Mouse (Mus musculus) limb, embryonic 11.5 days (tissue): Measurements from ENCODE around the gene Ruvbl2. TPM values are rescaled to one million over a fixed set of nuclear protein-coding genes. Genes with fewer than 3 reads are reported as not detected.
A peak's percentile ranks its signal among the peaks of the same experiment; 100 is the strongest.

ENCODE experiments used
- ATAC-seq: fragments of 200-750 bp; cut with Nextera tagmentation; 2 replicates; pipeline ENCODE4 v1.8.0; 2017; ENCODE audit warnings: low read depth; ENCODE audit not compliant: insufficient number of reproducible peaks, low FRiP score, low TSS enrichment
- DNase-seq: peaks from one replicate; pipeline ENCODE4 v3.0.0-alpha.2; 2015; ENCODE audit warnings: low spot score
- H3K27ac ChIP-seq: fragments of 300-500 bp; sonication (generic); replicated peaks from 2 replicates; pipeline ENCODE4 v1.5.1; 2014; ENCODE audit warnings: low read depth, mild to moderate bottlenecking, low read length
- H3K27me3 ChIP-seq: fragments of 300-500 bp; sonication (generic); 2 replicates; pipeline ENCODE4 v1.6.1; 2014; ENCODE audit warnings: mild to moderate bottlenecking, low read length, mixed read lengths; ENCODE audit not compliant: control insufficient read depth, insufficient read depth
- H3K36me3 ChIP-seq: fragments of 300-500 bp; sonication (generic); 2 replicates; pipeline ENCODE4 v1.6.1; 2014; ENCODE audit warnings: mild to moderate bottlenecking, low read length, moderate library complexity, mixed read lengths; ENCODE audit not compliant: control insufficient read depth, insufficient read depth
- H3K4me1 ChIP-seq: fragments of 300-500 bp; sonication (generic); 2 replicates; pipeline ENCODE4 v1.6.1; 2014; ENCODE audit warnings: low read length, mixed read lengths; ENCODE audit not compliant: control insufficient read depth, insufficient read depth
- H3K4me2 ChIP-seq: fragments of 300-500 bp; sonication (generic); 2 replicates; pipeline ENCODE4 v1.6.1; 2014; ENCODE audit warnings: low read depth, mild to moderate bottlenecking, moderate library complexity; ENCODE audit not compliant: severe bottlenecking
- H3K4me3 ChIP-seq: fragments of 300-500 bp; sonication (generic); 2 replicates; pipeline ENCODE4 v1.5.1; 2014; ENCODE audit warnings: low read depth, low read length
- H3K9ac ChIP-seq: fragments of 300-500 bp; sonication (generic); 2 replicates; pipeline ENCODE4 v1.6.1; 2014; ENCODE audit warnings: mild to moderate bottlenecking, low read length
- H3K9me3 ChIP-seq: fragments of 300-500 bp; sonication (generic); 2 replicates; pipeline ENCODE4 v1.6.1; 2016; ENCODE audit warnings: low read length; ENCODE audit not compliant: control insufficient read depth
- WGBS: fragments of 180-500 bp; shearing (Covaris S2); extraction: QIAGEN DNeasy Blood & Tissue Kit; methylation state at CpG from one replicate; pipeline ENCODE4 v1.1.7; 2014; 5-methylcytosine and 5-hydroxymethylcytosine counted together
- polyA plus RNA-seq: library from polyadenylated mRNA; unstranded; fragments of >200 nt; fragmentation: Nextera tagmentation; extraction: Ambion mirVana; gene quantifications from 2 replicates; pipeline ENCODE4 v1.2.1, GENCODE M21; 2014

The Ruvbl2 gene
- polyA plus RNA-seq, 1 experiment from 2014 or later, result 187 TPM

GRCm38 (mm10) chr7:45426556-45426955 lies 11.3 kb downstream of the Ruvbl2 start:
- H3K9ac ChIP-seq, result no peak overlapping the region
- H3K4me2 ChIP-seq, result no peak overlapping the region
- H3K27ac ChIP-seq, result no peak overlapping the region
- H3K36me3 ChIP-seq, result peaks cover 32% of the 10 kb centered on the region
- no peaks in the 10 kb centered on the region for H3K27me3 ChIP-seq
- H3K4me1 ChIP-seq, result no peaks in the 10 kb centered on the region
- no peaks in the 10 kb centered on the region for H3K9me3 ChIP-seq
- H3K4me3 ChIP-seq, result no peak overlapping the region
- DNase-seq (no peak), ATAC-seq (no peak)
- WGBS, result 93% methylated on average over 8 of the region's 8 CpGs

DNA sequence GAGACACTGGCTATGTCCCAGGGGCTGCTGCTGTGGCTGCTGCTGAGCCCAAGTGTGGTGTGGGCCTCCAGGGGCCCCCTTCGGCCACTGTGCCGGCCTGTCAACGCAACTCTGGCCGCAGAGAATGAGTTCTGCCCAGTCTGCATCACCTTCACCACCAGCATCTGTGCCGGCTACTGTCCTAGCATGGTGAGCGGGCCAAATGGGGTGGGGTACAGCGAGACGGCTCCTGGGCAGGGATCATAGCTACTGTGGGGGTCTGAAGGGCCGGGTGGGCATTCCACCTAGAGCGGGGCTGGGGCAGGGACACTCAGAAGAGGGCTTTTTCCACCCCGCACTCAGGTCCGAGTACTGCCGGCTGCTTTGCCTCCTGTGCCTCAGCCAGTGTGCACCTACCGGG lies 16.7 kb downstream of the Ruvbl2 start:
- DNase-seq (no peak), ATAC-seq (no peak)
- WGBS, result 90% methylated on average over 14 of the region's 14 CpGs
- Histone ChIP-seq H3K36me3 (peaks cover 23% of the 10 kb centered on the region), H3K4me3 (no peak overlapping the region), H3K9ac (no peak overlapping the region), H3K27me3 (peaks cover 36% of the 10 kb centered on the region), H3K4me2 (no peak overlapping the region), H3K4me1 (peaks cover 12% of the 10 kb centered on the region; the same call in 1 of the 2 replicates), H3K27ac (no peak overlapping the region), H3K9me3 (no peaks in the 10 kb centered on the region)

DNA sequence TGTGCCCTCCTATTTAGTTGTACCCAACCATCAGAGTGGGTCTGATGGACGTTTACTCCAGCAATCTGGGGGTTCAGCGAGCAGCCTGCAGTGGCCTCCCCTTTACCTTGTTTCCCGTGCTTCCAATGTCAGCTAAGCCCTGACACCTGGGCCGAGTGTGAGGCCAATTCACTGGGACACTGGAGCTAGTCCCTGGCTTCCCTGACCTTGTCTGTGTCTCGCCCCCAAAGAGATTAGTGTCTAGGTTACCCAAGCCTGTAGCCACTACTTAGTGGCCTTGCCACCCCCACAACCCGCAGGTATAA lies 17.3 kb downstream of the Ruvbl2 start, which contains the start of gene Lhb:
Gene Lhb (plus strand): TSS at position 206 of the 305 bp plus-strand sequence.
- Histone ChIP-seq H3K27ac (no peak within 1 kb of the TSS), H3K36me3 (peaks cover 20% of the 10 kb centered on the region), H3K4me1 (peaks cover 15% of the 10 kb centered on the region; the same call in 1 of the 2 replicates), H3K27me3 (peaks cover 43% of the 10 kb centered on the region), H3K4me2 (peak within 1 kb of the TSS; percentile 25), H3K9me3 (no peaks in the 10 kb centered on the region), H3K4me3 (no peak within 1 kb of the TSS), H3K9ac (no peak within 1 kb of the TSS)
- no peak for DNase-seq
- WGBS, result 53% methylated on average over 6 of the region's 6 CpGs
- no peak for ATAC-seq

- Histone ChIP-seq H3K4me2 (peak overlapping the region; percentile 25), H3K27ac (no peak overlapping the region), H3K4me1 (peaks cover 15% of the 10 kb centered on the region; the same call in 1 of the 2 replicates), H3K27me3 (peaks cover 48% of the 10 kb centered on the region), H3K9ac (no peak overlapping the region), H3K9me3 (no peaks in the 10 kb centered on the region), H3K36me3 (peaks cover 17% of the 10 kb centered on the region), H3K4me3 (no peak overlapping the region)
- peak; percentile 47 for DNase-seq
- WGBS, result 13% methylated on average over 27 of the region's 27 CpGs
- ATAC-seq, result no peak
Observed at GRCm38 (mm10) chr7:45419859-45420614, 17.9 kb downstream of the Ruvbl2 start.

GRCm38 (mm10) chr7:45417962-45418492 lies 19.9 kb downstream of the Ruvbl2 start:
- H3K27ac ChIP-seq, result no peak overlapping the region
- H3K9ac ChIP-seq, result 0 out of 2 replicates have a peak overlapping the region, but pooled peaks have one; percentile 30
- 9% methylated on average over 13 of the region's 13 CpGs for WGBS
- H3K36me3 ChIP-seq, result peaks cover 13% of the 10 kb centered on the region
- H3K4me2 ChIP-seq, result 0 out of 2 replicates have a peak overlapping the region, but pooled peaks have one; percentile 7
- ATAC-seq (no peak), DNase-seq (peak; percentile 49)
- no peaks in the 10 kb centered on the region for H3K9me3 ChIP-seq
- H3K27me3 ChIP-seq, result peaks cover 68% of the 10 kb centered on the region
- no peak overlapping the region for H3K4me3 ChIP-seq
- peaks cover 22% of the 10 kb centered on the region for H3K4me1 ChIP-seq

GRCm38 (mm10) chr7:45415636-45416035 lies 22.3 kb downstream of the Ruvbl2 start:
- no peak overlapping the region for H3K4me3 ChIP-seq
- DNase-seq (no peak), ATAC-seq (no peak)
- H3K4me1 ChIP-seq, result peaks cover 22% of the 10 kb centered on the region
- no peaks in the 10 kb centered on the region for H3K9me3 ChIP-seq
- no peaks in the 10 kb centered on the region for H3K36me3 ChIP-seq
- peaks cover 86% of the 10 kb centered on the region for H3K27me3 ChIP-seq
- H3K4me2 ChIP-seq, result peak overlapping the region; percentile 24; the same call in 1 of the 2 replicates
- H3K9ac ChIP-seq, result no peak overlapping the region
- H3K27ac ChIP-seq, result no peak overlapping the region
- WGBS, result 13% methylated on average over 37 of the region's 37 CpGs

- 39% methylated on average over 12 of the region's 12 CpGs for WGBS
- ATAC-seq (no peak), DNase-seq (peak; percentile 33)
- no peak overlapping the region; the same call in 1 of the 2 replicates for H3K4me2 ChIP-seq
- H3K36me3 ChIP-seq, result no peaks in the 10 kb centered on the region
- no peaks in the 10 kb centered on the region for H3K9me3 ChIP-seq
- H3K27me3 ChIP-seq, result peaks cover 88% of the 10 kb centered on the region
- no peak overlapping the region for H3K4me3 ChIP-seq
- H3K4me1 ChIP-seq, result peaks cover 16% of the 10 kb centered on the region
- no peak overlapping the region for H3K27ac ChIP-seq
- no peak overlapping the region for H3K9ac ChIP-seq
Observed at GRCm38 (mm10) chr7:45414740-45415224, 23.1 kb downstream of the Ruvbl2 start.

DNA sequence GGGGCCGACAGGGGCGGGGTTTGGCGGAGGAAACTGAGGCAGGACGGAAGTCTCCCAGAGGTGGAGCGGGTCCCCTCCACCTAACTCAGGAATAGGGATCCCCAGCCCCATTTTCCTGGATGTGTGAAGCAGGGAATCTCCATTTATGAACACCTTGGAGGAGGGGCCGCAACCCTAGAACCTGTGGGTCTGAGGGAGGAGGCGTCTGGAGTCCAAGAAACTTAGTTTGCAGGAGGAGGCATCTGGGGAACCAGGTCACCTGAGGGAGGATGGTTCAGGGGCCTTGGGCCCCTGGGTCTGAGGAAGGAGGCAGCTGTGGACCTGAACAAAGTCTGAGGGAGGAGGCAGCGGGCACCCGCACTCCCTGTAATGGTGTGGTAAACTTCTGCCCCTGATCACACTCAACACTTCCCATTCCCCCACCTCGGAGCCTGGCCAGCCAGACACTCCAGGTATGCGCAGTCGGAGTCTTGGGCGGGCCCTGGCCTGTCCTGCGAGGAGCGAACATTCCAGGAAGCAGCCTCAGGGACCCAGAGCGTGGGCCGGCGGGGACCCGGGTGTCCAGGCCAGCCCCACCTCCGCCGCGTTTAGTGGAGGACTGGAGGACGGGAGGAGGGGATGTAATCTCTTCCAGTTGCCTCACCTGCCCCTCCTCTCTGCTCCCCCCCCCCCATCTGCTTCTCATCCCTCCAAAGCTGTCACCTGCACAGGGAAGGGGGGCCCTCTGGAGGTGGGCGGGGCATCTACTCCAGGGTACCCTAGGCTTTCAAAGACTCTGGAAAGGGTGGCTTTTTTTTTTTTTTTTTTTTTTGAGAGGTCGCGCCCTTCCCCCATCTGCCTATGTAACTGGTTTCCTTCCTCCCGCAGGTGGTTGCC lies 23.8 kb downstream of the Ruvbl2 start:
- peak overlapping the region; percentile 85 for H3K4me2 ChIP-seq
- DNase-seq (peak; percentile 67), ATAC-seq (peak; percentile 49)
- H3K9ac ChIP-seq, result peak overlapping the region; percentile 55; the same call in 1 of the 2 replicates
- peaks cover 16% of the 10 kb centered on the region for H3K4me1 ChIP-seq
- H3K9me3 ChIP-seq, result no peaks in the 10 kb centered on the region
- WGBS, result 2% methylated on average over 27 of the region's 27 CpGs
- peaks cover 86% of the 10 kb centered on the region for H3K27me3 ChIP-seq
- peak overlapping the region; percentile 49 for H3K4me3 ChIP-seq
- H3K27ac ChIP-seq, result no peak overlapping the region
- H3K36me3 ChIP-seq, result no peaks in the 10 kb centered on the region
